Mouse (Mus musculus): ENCODE measurements around the gene B230104I21Rik.
A peak's percentile ranks its signal among the peaks of the same experiment; 100 is the strongest.

DNA sequence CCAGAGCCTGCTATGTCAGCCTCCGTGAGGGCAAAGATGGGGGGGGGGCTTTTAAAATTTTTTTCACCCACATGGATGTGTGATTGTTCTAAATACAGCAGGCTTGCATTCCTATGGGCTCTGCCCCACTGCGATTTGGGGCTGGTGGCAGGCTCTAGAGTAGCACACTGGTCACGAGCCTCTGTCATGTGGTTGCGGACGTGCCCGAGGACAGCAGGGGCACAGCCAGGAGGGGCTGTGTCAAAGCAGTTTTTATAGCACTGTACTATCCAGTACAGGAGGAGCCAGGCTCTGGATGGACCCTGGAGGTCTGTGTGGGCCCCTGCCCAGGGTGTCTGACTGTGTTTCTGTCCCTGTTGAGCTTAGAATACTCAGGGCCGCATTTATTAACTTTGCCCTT is 5.9 kb upstream of the B230104I21Rik start:
- TF ChIP-seq POLR2A (IDR thresholded peaks at IDR 0.05; ENCODE audit: insufficient read depth, low read depth, low read length), result no peak
- TF ChIP-seq CTCF (IDR thresholded peaks at IDR 0.05), result no peak
- peak; percentile 82 for TF ChIP-seq EP300 (IDR thresholded peaks at IDR 0.05; ENCODE audit: insufficient read depth, low read depth, low read length)

All from heart, adult 2 months (tissue).